Mouse (Mus musculus) CH12.LX (cell line): Measurements from ENCODE around the gene Pla2g2d.

Source experiments
- CTCF ChIP-seq, 2 experiments: IDR thresholded peaks in 1 of 2; conservative IDR thresholded peaks in 1 of 2; 2 replicates each; pipeline ENCODE4 v1.5.1; 2011 to 2012; ENCODE audit warnings: low read depth in 2 of 2, low read length in 2 of 2, improper control_type of control experiment in 1 of 2, inconsistent platforms in 1 of 2, mild to moderate bottlenecking in 1 of 2, moderate library complexity in 1 of 2
- E2F4 ChIP-seq: IDR thresholded peaks from 2 replicates; pipeline ENCODE4 v1.6.1; 2011; ENCODE audit warnings: low read depth, low read length, improper control_type of control experiment; ENCODE audit not compliant: insufficient replicate concordance
- HCFC1 ChIP-seq: IDR thresholded peaks from 2 replicates; pipeline ENCODE4 v1.6.1; 2012; ENCODE audit warnings: low read depth, mild to moderate bottlenecking, inconsistent platforms, low read length, improper control_type of control experiment
- POLR2A ChIP-seq: IDR thresholded peaks from 2 replicates; pipeline ENCODE4 v1.6.1; 2011; ENCODE audit warnings: low read depth, mild to moderate bottlenecking, improper control_type of control experiment, low read length
- RCOR1 ChIP-seq: conservative IDR thresholded peaks from 2 replicates; pipeline ENCODE4 v1.6.1; 2012; ENCODE audit warnings: low read depth, mild to moderate bottlenecking, inconsistent platforms, low read length, improper control_type of control experiment
- SMC3 ChIP-seq: IDR thresholded peaks from 2 replicates; pipeline ENCODE4 v1.6.1; 2011; ENCODE audit warnings: low read depth, low read length, improper control_type of control experiment
- USF2 ChIP-seq: conservative IDR thresholded peaks from 2 replicates; pipeline ENCODE4 v1.6.1; 2011; ENCODE audit warnings: low read depth, low read length, improper control_type of control experiment

DNA sequence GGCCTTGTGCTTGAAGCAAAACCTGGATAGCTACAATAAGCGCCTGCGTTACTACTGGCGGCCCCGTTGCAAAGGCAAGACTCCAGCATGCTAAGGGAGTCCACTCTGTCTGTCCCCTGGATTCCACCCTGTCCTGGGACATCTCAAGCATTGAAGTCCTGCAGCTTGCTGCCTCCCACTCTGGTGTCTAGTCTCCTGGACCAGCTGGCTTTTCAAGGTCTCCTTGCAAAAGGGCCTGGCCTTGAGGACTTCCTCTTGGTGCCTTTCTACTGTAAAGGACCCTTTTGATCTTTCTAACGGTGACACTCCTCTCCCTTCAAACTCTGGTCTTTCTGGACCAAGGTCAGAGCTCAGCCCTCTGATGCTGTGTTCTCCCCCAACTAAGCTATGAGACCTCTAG, 4.8 kb downstream of the Pla2g2d start:
- TF ChIP-seq CTCF (conservative IDR thresholded peaks at IDR 0.05 in 1 of 2, IDR thresholded peaks at IDR 0.05 in 1 of 2; ENCODE audit: low read depth in 2 of 2, low read length in 2 of 2) (no peak), RCOR1 (no peak), E2F4 (no peak), USF2 (no peak), POLR2A (no peak), SMC3 (no peak), HCFC1 (no peak)
